Mouse (Mus musculus): ENCODE measurements at regions not wholly inside any gene's neighbourhood (a gene's known extent, or its start where the extent isn't known, plus 50 kb on each side); places are given as distances from the start of the nearest gene placed in this dataset.

GRCm38 (mm10) chr8:95968828-95969227, 80.5 kb upstream of the Got2 start:
- no peak for TF ChIP-seq HCFC1 (IDR thresholded peaks at IDR 0.05; ENCODE audit: borderline replicate concordance, insufficient read depth, low read length)
- TF ChIP-seq ZC3H11A (IDR thresholded peaks at IDR 0.05; ENCODE audit: borderline replicate concordance, low read depth, low read length): no peak
- peak; percentile 91 for TF ChIP-seq ZNF384 (IDR thresholded peaks at IDR 0.05; ENCODE audit: low read depth, low read length)

Measured in ES-E14 (cell line).